Mouse (Mus musculus) limb, embryonic 14.5 days (tissue): ENCODE measurements at regions not wholly inside any gene's neighbourhood (a gene's known extent, or its start where the extent isn't known, plus 50 kb on each side); places are given as distances from the start of the nearest gene placed in this dataset.

Experiments
- ATAC-seq: fragments of 200-750 bp; cut with Nextera tagmentation; 2 replicates; pipeline ENCODE4 v1.8.0; 2017; ENCODE audit warnings: low read depth, moderate number of reproducible peaks, moderate TSS enrichment; ENCODE audit not compliant: low FRiP score
- DNase-seq: peaks from one replicate; pipeline ENCODE4 v3.0.0-alpha.2; 2015; ENCODE audit warnings: low spot score
- H3K27ac ChIP-seq: fragments of 300-500 bp; sonication (generic); replicated peaks from 2 replicates; pipeline ENCODE4 v1.5.1; 2014; ENCODE audit warnings: low read depth, mild to moderate bottlenecking, low read length, moderate library complexity, mixed read lengths
- H3K27me3 ChIP-seq: fragments of 300-500 bp; sonication (generic); 2 replicates; pipeline ENCODE4 v1.6.1; 2014; ENCODE audit warnings: low read length, mixed read lengths; ENCODE audit not compliant: control insufficient read depth, insufficient read depth
- H3K36me3 ChIP-seq: fragments of 300-500 bp; sonication (generic); 2 replicates; pipeline ENCODE4 v1.6.1; 2014; ENCODE audit warnings: mild to moderate bottlenecking, low read length, moderate library complexity, mixed read lengths; ENCODE audit not compliant: control insufficient read depth, insufficient read depth
- H3K4me1 ChIP-seq: fragments of 300-500 bp; sonication (generic); 2 replicates; pipeline ENCODE4 v1.6.1; 2014; ENCODE audit warnings: antibody characterized with exemption, low read length, mixed read lengths; ENCODE audit not compliant: control insufficient read depth, insufficient read depth
- H3K4me2 ChIP-seq: fragments of 300-500 bp; sonication (generic); replicated peaks from 2 replicates; pipeline ENCODE4 v1.6.1; 2014; ENCODE audit warnings: low read depth, mild to moderate bottlenecking, low read length, moderate library complexity; ENCODE audit not compliant: severe bottlenecking
- H3K4me3 ChIP-seq: fragments of 300-500 bp; sonication (generic); replicated peaks from 2 replicates; pipeline ENCODE4 v1.5.1; 2014; ENCODE audit warnings: low read length
- H3K9ac ChIP-seq: fragments of 300-500 bp; sonication (generic); 2 replicates; pipeline ENCODE4 v1.6.1; 2014; ENCODE audit warnings: mild to moderate bottlenecking, low read depth, low read length, moderate library complexity; ENCODE audit not compliant: severe bottlenecking
- H3K9me3 ChIP-seq: fragments of 300-500 bp; sonication (generic); 2 replicates; pipeline ENCODE4 v1.6.1; 2016; ENCODE audit warnings: low read length; ENCODE audit not compliant: control insufficient read depth
- POLR2A ChIP-seq: fragments of 200-500 bp; IDR thresholded peaks from 2 replicates; pipeline ENCODE4 v1.8.0; 2012; ENCODE audit warnings: inconsistent platforms, mild to moderate bottlenecking, moderate library complexity, borderline replicate concordance; ENCODE audit not compliant: insufficient read depth, insufficient read length; ENCODE audit errors: extremely low read depth
- WGBS: fragments of 180-500 bp; shearing (Covaris S2); extraction: QIAGEN DNeasy Blood & Tissue Kit; methylation state at CpG from one replicate; pipeline ENCODE4 v1.1.7; 2014; 5-methylcytosine and 5-hydroxymethylcytosine counted together

GRCm38 (mm10) chr5:73833721-73834120, 182.5 kb downstream of the Spata18 start:
- H3K27me3 ChIP-seq: no peaks in the 10 kb centered on the region
- H3K27ac ChIP-seq: no peak overlapping the region
- no peak overlapping the region for H3K4me2 ChIP-seq
- ATAC-seq (no peak), DNase-seq (no peak)
- no peaks in the 10 kb centered on the region for H3K4me1 ChIP-seq
- H3K9me3 ChIP-seq: no peaks in the 10 kb centered on the region
- TF ChIP-seq POLR2A: no peak
- no peak overlapping the region for H3K4me3 ChIP-seq
- no peak overlapping the region for H3K9ac ChIP-seq
- H3K36me3 ChIP-seq: no peaks in the 10 kb centered on the region
- WGBS: 47% methylated on average over 1 of the region's 1 CpGs

DNA sequence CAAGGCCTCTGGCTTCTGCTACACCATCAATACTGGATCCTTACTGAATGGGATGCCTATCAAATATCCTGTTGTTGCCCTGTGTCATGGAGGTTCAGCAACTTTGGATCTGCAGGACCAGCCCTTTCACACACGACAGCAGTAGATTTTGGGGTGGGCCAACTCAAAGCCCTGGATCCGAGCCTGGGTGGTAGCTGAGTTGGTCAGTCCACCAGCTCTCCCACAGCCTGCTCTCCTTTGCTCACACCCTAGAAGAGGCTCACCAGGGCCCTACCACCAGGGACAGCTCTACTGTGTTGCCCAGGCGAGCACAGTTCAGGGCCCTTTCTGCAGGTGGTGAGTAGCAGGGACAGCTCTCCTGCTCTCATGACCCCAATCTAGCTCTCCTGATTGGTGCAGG, 192.6 kb downstream of the Spata18 start:
- 85% methylated on average over 3 of the region's 3 CpGs for WGBS
- DNase-seq: no peak
- Histone ChIP-seq H3K4me2 (no peak overlapping the region), H3K4me3 (no peak overlapping the region), H3K4me1 (peaks cover 7% of the 10 kb centered on the region; the same call in 1 of the 2 replicates), H3K27me3 (no peaks in the 10 kb centered on the region), H3K9me3 (no peaks in the 10 kb centered on the region), H3K9ac (no peak overlapping the region), H3K36me3 (no peaks in the 10 kb centered on the region), H3K27ac (no peak overlapping the region)
- TF ChIP-seq POLR2A: no peak
- no peak for ATAC-seq

DNA sequence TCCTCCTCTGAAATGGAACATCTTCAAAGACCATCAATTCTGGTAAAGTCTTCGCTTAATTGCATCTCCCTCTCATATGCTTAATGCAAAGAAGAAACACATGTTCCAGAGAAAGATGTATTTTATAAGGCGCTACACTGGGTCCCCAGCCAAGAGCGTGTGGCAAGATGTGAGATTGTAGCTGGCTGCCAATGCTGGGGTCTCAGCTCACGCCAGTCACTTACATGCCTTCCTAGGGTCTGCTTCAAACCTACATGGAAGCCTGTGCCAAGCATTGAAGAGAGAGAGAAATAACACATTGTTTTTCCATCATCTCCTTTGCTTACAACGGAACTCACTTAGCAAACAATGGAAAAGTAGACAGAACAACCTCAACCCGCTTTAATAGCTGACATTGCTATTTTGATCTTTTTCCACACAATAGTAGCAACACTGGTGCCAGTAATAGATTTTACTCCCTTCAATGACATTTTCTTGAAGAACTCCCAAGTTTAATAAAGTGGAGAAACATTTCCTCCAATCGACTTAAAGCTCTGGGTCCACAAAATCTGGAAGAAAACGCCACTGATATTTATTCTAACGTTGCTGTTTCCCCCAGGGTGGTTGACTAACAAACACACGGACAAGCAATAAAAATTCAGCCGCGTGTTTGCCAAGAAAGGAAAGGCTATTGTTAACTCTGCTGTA, 195.1 kb downstream of the Spata18 start:
- Histone ChIP-seq H3K9me3 (no peaks in the 10 kb centered on the region), H3K27me3 (no peaks in the 10 kb centered on the region), H3K4me2 (no peak overlapping the region), H3K4me1 (peaks cover 7% of the 10 kb centered on the region; the same call in 1 of the 2 replicates), H3K36me3 (no peaks in the 10 kb centered on the region), H3K4me3 (no peak overlapping the region), H3K9ac (no peak overlapping the region), H3K27ac (peak overlapping the region; percentile 76)
- 39% methylated on average over 12 of the region's 12 CpGs for WGBS
- peak; percentile 86 for DNase-seq
- ATAC-seq: peak; percentile 73
- no peak for TF ChIP-seq POLR2A

DNA sequence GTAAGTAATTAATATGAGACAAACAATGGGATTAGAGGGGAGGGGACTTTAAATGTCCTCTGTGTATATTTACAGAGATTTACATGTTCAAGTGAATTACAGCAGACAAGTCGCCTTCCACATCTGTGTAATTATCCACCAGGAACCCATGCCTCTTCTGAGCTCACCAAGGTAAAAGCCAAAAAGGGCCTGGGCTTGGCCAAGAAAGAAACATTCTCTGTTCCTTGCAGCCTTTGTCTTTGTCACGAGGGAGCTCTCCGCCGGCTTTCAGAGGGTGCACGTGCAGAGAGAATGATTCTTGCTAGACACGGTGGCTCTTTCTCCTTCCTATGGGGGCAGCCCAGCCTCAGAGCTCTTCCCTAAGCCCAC, 195.6 kb downstream of the Spata18 start:
- peak overlapping the region; percentile 55 for H3K27ac ChIP-seq
- H3K27me3 ChIP-seq: no peaks in the 10 kb centered on the region
- TF ChIP-seq POLR2A: no peak
- ATAC-seq (peak; percentile 74), DNase-seq (no peak)
- H3K4me3 ChIP-seq: no peak overlapping the region
- H3K9ac ChIP-seq: no peak overlapping the region
- peaks cover 7% of the 10 kb centered on the region; the same call in 1 of the 2 replicates for H3K4me1 ChIP-seq
- no peak overlapping the region for H3K4me2 ChIP-seq
- H3K36me3 ChIP-seq: no peaks in the 10 kb centered on the region
- 55% methylated on average over 6 of the region's 6 CpGs for WGBS
- H3K9me3 ChIP-seq: no peaks in the 10 kb centered on the region

DNA sequence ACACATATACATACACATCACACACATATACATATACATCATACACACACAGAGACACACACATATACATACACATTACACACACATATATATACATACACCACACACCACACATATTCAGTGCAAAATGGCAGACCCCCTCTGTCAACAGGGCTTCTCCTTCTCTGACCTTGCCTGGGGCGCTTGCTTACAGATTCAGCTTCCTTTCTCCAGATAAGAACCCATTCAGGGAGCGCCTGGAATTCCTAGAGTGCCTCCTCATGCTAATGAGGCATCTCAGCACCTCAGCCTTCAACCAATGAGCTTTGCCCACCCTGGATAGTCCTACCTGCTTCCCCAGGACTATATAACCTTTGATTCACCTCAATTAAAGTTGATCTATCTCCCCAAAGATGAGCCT, 200.3 kb downstream of the Spata18 start:
- no peak overlapping the region for H3K4me2 ChIP-seq
- DNase-seq (no peak), ATAC-seq (no peak)
- H3K4me3 ChIP-seq: no peak overlapping the region
- no peak overlapping the region for H3K27ac ChIP-seq
- no peak for TF ChIP-seq POLR2A
- H3K36me3 ChIP-seq: no peaks in the 10 kb centered on the region
- H3K9me3 ChIP-seq: no peaks in the 10 kb centered on the region
- no peaks in the 10 kb centered on the region for H3K27me3 ChIP-seq
- peaks cover 19% of the 10 kb centered on the region for H3K4me1 ChIP-seq
- 67% methylated on average over 2 of the region's 2 CpGs for WGBS
- H3K9ac ChIP-seq: no peak overlapping the region
